ENCODE assay signal across 10 mouse cellular contexts in genomic region chr4:83984671-83985391, GRCm38 (mm10).
DNase-seq lines count a peak whose midpoint lies in the region; ATAC-seq lines count a peak whose summit lies in the region.
"Had no signal": no experiment of that assay in that cellular context is flagged by ENCODE, and none has a peak within 500 bp of the region (broad histone marks: within the 10 kb centered on the region; RNA-seq: fewer than 3 reads in every experiment).

No protein-coding gene starts in this region.

- no peak overlapping the region for H3K4me3 ChIP-seq in forebrain, embryonic 15.5 days
- H3K4me3 ChIP-seq in liver, embryonic 12.5 days = no peak overlapping the region

- no peak overlapping the region for H3K9ac ChIP-seq in forebrain, embryonic 15.5 days (replicated peaks)
- no peak overlapping the region for H3K9ac ChIP-seq in liver, embryonic 12.5 days
- H3K9ac ChIP-seq: liver, postnatal 0 days had no signal

- H3K27me3 ChIP-seq in forebrain, embryonic 15.5 days = no peaks in the 10 kb centered on the region
- H3K27me3 ChIP-seq in liver, embryonic 12.5 days (replicated peaks) = no peaks in the 10 kb centered on the region

- peak; percentile 6 for DNase-seq in layer of hippocampus, adult 9-11 months
- no peak for DNase-seq in layer of hippocampus, adult 9-10 months (ENCODE audit: low spot score)
- peak; percentile 45 to 57 for DNase-seq in left cerebral cortex, postnatal 10 days (ENCODE audit: extremely low spot score in 1 of 2, low spot score in 2 of 2)
- peak; percentile 21 for DNase-seq in right cerebral cortex, postnatal 14 days
- no peak for DNase-seq in B cell, adult 2 months
- DNase-seq: liver, postnatal 0 days had no signal

- no peak overlapping the region for H3K4me2 ChIP-seq in forebrain, embryonic 15.5 days (replicated peaks)
- no peak overlapping the region for H3K4me2 ChIP-seq in liver, embryonic 12.5 days

- WGBS in forebrain, embryonic 15.5 days = 43% methylated on average over 15 of the region's 15 CpGs
- 70% methylated on average over 15 of the region's 15 CpGs for WGBS in liver, embryonic 12.5 days (ENCODE audit: insufficient replicate concordance)

- intact Hi-C loops in left cerebral cortex, postnatal 10 days (cut with DNase I) = no loop called here

- H3K27ac ChIP-seq in forebrain, embryonic 15.5 days (replicated peaks) = no peak overlapping the region
- H3K27ac ChIP-seq in liver, embryonic 12.5 days = no peak overlapping the region

- peak; percentile 83 for ATAC-seq in forebrain, embryonic 15.5 days (replicated peaks)
- no peak for ATAC-seq in erythroid progenitor cell, adult 5-6 weeks (replicated peaks; ENCODE audit: low FRiP score, poor library complexity, severe bottlenecking)
- ATAC-seq in liver, embryonic 12.5 days = no peak
- ATAC-seq: intestine, postnatal 0 days; liver, postnatal 0 days had no signal

- H3K4me1 ChIP-seq in forebrain, embryonic 15.5 days = peaks cover 4% of the 10 kb centered on the region; the same call in 1 of the 2 replicates
- 0 out of 2 replicates have a peak, but pooled peaks cover 7% of the 10 kb centered on the region for H3K4me1 ChIP-seq in liver, embryonic 12.5 days

- no peaks in the 10 kb centered on the region for H3K36me3 ChIP-seq in forebrain, embryonic 15.5 days
- H3K36me3 ChIP-seq in liver, embryonic 12.5 days = no peaks in the 10 kb centered on the region

- H3K9me3 ChIP-seq in forebrain, embryonic 15.5 days = no peaks in the 10 kb centered on the region
- no peaks in the 10 kb centered on the region for H3K9me3 ChIP-seq in liver, embryonic 12.5 days (replicated peaks)

Comparison
In these comparisons a context has a peak if more than half of its experiments do, and no peak if none do; other contexts are left out.
1. DNase-seq: peak in layer of hippocampus, adult 9-11 months (single experiment), left cerebral cortex, postnatal 10 days (2 of 2) and right cerebral cortex, postnatal 14 days (single experiment); none in layer of hippocampus, adult 9-10 months (single experiment) and B cell, adult 2 months (0 of 2).